Mouse (Mus musculus) intestine, embryonic 16.5 days (tissue): ENCODE results near the gene Pak6. TPM values are rescaled to one million over a fixed set of nuclear protein-coding genes. Genes with fewer than 3 reads are reported as not detected.
"Not testable (repeated sequence)": the region's sequence is repeated elsewhere in the genome, so short reads cannot be mapped to it uniquely, and the experiment has no call there.

Source experiments
- ATAC-seq: fragments of 200-750 bp; cut with Nextera tagmentation; 2 replicates; pipeline ENCODE4 v1.8.0; 2017; ENCODE audit warnings: moderate TSS enrichment, moderate library complexity
- H3K27ac ChIP-seq: fragments of 300-500 bp; sonication (generic); 2 replicates; pipeline ENCODE4 v1.5.1; 2014; ENCODE audit warnings: mild to moderate bottlenecking, low read length
- H3K27me3 ChIP-seq: fragments of 300-500 bp; sonication (generic); replicated peaks from 2 replicates; pipeline ENCODE4 v1.6.1; 2014; ENCODE audit warnings: low read length, control low read depth, mixed read lengths; ENCODE audit not compliant: control insufficient read depth, insufficient read depth
- H3K36me3 ChIP-seq: fragments of 300-500 bp; sonication (generic); 2 replicates; pipeline ENCODE4 v1.6.1; 2014; ENCODE audit warnings: low read length, control low read depth; ENCODE audit not compliant: control insufficient read depth, insufficient read depth
- H3K4me1 ChIP-seq: fragments of 300-500 bp; sonication (generic); 2 replicates; pipeline ENCODE4 v1.6.1; 2014; ENCODE audit warnings: low read length, control low read depth, mixed read lengths; ENCODE audit not compliant: control insufficient read depth, insufficient read depth
- H3K4me2 ChIP-seq: fragments of 300-500 bp; sonication (generic); 2 replicates; pipeline ENCODE4 v1.6.1; 2014; ENCODE audit warnings: low read depth, low read length, control low read depth
- H3K4me3 ChIP-seq: fragments of 300-500 bp; sonication (generic); 2 replicates; pipeline ENCODE4 v1.5.1; 2014; ENCODE audit warnings: mild to moderate bottlenecking, low read length
- H3K9ac ChIP-seq: fragments of 300-500 bp; sonication (generic); 2 replicates; pipeline ENCODE4 v1.6.1; 2014; ENCODE audit warnings: low read depth, low read length
- H3K9me3 ChIP-seq: fragments of 300-500 bp; sonication (generic); 2 replicates; pipeline ENCODE4 v1.6.1; 2016; ENCODE audit warnings: low read length, control low read depth; ENCODE audit not compliant: control insufficient read depth
- WGBS: fragments of 180-500 bp; shearing (Covaris S2); extraction: QIAGEN DNeasy Blood & Tissue Kit; methylation state at CpG from one replicate; pipeline ENCODE4 v1.1.7; 2014; 5-methylcytosine and 5-hydroxymethylcytosine counted together
- polyA plus RNA-seq: library from polyadenylated mRNA; unstranded; fragments of >200 nt; fragmentation: Nextera tagmentation; extraction: Ambion mirVana; gene quantifications from 2 replicates; pipeline ENCODE4 v1.2.1, GENCODE M21; 2015

Gene Pak6
- polyA plus RNA-seq, 1 experiment from 2014 or later: 2.0 TPM

DNA sequence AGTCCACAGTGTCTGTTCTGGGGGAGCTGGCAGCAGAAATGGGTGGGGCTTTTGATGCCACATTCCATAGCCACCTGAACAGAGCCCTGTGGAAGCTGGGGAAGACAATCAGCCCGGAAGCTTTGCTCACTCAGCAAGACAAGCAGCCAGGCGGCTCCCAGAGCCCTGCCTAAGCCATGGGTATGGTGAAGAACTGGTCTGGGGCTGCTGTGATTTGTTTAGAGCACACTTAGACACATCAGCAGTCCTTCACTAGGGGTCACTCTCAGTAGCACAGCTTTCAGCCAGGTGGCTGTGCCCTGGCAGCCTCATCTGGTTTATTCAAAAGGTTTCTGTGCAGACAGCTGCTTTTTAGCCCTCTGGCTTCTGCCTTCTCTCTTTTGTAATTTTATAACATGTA lies 22.0 kb upstream of the Pak6 start:
- 52% methylated on average over 2 of the region's 2 CpGs for WGBS
- Histone ChIP-seq H3K4me2 (no peak overlapping the region), H3K27me3 (no peaks in the 10 kb centered on the region), H3K36me3 (0 out of 2 replicates have a peak, but pooled peaks cover 8% of the 10 kb centered on the region), H3K9me3 (no peaks in the 10 kb centered on the region), H3K4me3 (no peak overlapping the region), H3K4me1 (no peaks in the 10 kb centered on the region), H3K9ac (no peak overlapping the region), H3K27ac (no peak overlapping the region)
- ATAC-seq: no peak

GRCm38 (mm10) chr2:118642431-118642830 lies 20.7 kb upstream of the Pak6 start:
- no peak overlapping the region for H3K9ac ChIP-seq
- H3K4me3 ChIP-seq: no peak overlapping the region
- H3K4me2 ChIP-seq: no peak overlapping the region
- no peak overlapping the region for H3K27ac ChIP-seq
- no peak for ATAC-seq
- 0 out of 2 replicates have a peak, but pooled peaks cover 8% of the 10 kb centered on the region for H3K36me3 ChIP-seq
- no peaks in the 10 kb centered on the region for H3K9me3 ChIP-seq
- 72% methylated on average over 3 of the region's 3 CpGs for WGBS
- no peaks in the 10 kb centered on the region for H3K4me1 ChIP-seq
- H3K27me3 ChIP-seq: no peaks in the 10 kb centered on the region

GRCm38 (mm10) chr2:118642942-118643341 lies 20.2 kb upstream of the Pak6 start:
- Histone ChIP-seq H3K36me3 (0 out of 2 replicates have a peak, but pooled peaks cover 8% of the 10 kb centered on the region), H3K4me1 (no peaks in the 10 kb centered on the region), H3K9ac (no peak overlapping the region), H3K27ac (no peak overlapping the region), H3K4me2 (no peak overlapping the region), H3K4me3 (no peak overlapping the region), H3K27me3 (no peaks in the 10 kb centered on the region), H3K9me3 (no peaks in the 10 kb centered on the region)
- no peak for ATAC-seq
- WGBS: 62% methylated on average over 3 of the region's 3 CpGs

DNA sequence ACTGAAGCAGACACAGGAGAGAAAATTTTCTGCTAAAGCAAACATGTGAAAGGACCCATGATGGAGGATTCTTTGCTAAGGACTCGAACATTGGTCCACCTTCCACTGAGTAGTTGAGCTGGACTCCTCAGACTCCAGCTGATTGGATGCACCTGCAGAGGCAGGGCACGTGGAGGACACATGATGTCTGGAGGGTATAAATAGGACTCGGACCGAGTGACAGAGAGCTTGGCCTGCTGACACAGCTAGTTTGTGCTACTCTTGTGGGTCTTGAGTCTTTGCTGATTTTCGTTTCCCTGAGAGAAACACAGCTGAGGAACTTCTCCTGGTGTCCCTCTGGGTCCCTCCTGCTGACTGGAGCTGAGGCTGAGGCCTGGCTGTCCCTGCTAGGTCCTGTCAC lies 16.4 kb upstream of the Pak6 start:
- WGBS: 88% methylated on average over 5 of the region's 5 CpGs
- H3K27ac ChIP-seq: no peak overlapping the region
- no peaks in the 10 kb centered on the region for H3K4me1 ChIP-seq
- H3K9ac ChIP-seq: no peak overlapping the region
- no peaks in the 10 kb centered on the region for H3K9me3 ChIP-seq
- no peak overlapping the region for H3K4me3 ChIP-seq
- no peaks in the 10 kb centered on the region for H3K27me3 ChIP-seq
- 0 out of 2 replicates have a peak, but pooled peaks cover 1% of the 10 kb centered on the region for H3K36me3 ChIP-seq
- H3K4me2 ChIP-seq: no peak overlapping the region
- no peak for ATAC-seq

- H3K27me3 ChIP-seq, ATAC-seq, H3K4me1 ChIP-seq, H3K36me3 ChIP-seq, H3K9ac ChIP-seq, H3K9me3 ChIP-seq, H3K27ac ChIP-seq, H3K4me3 ChIP-seq, H3K4me2 ChIP-seq: not testable (repeated sequence)
- WGBS: 47% methylated on average over 1 of the region's 2 CpGs
These were observed 12.4 kb upstream of the Pak6 start for GRCm38 (mm10) chr2:118650697-118651096.

GRCm38 (mm10) chr2:118656688-118657281 lies 6.3 kb upstream of the Pak6 start:
- H3K9me3 ChIP-seq: no peaks in the 10 kb centered on the region

GRCm38 (mm10) chr2:118658457-118658856 lies 4.6 kb upstream of the Pak6 start:
- Histone ChIP-seq H3K4me3 (no peak overlapping the region), H3K4me1 (peaks cover 51% of the 10 kb centered on the region), H3K4me2 (no peak overlapping the region), H3K9ac (no peak overlapping the region), H3K9me3 (no peaks in the 10 kb centered on the region), H3K27ac (no peak overlapping the region; the same call in 1 of the 2 replicates), H3K27me3 (no peaks in the 10 kb centered on the region), H3K36me3 (no peaks in the 10 kb centered on the region)
- WGBS: 21% methylated on average over 4 of the region's 4 CpGs
- peak; percentile 83 for ATAC-seq

More at GRCm38 (mm10) chr2:118656688-118657281, 6.3 kb upstream of the Pak6 start:
- H3K4me1 ChIP-seq: peaks cover 41% of the 10 kb centered on the region
- no peaks in the 10 kb centered on the region for H3K27me3 ChIP-seq
- H3K9ac ChIP-seq: peak overlapping the region; percentile 24; the same call in 1 of the 2 replicates
- peak; percentile 83 for ATAC-seq
- H3K36me3 ChIP-seq: no peaks in the 10 kb centered on the region
- 23% methylated on average over 3 of the region's 3 CpGs for WGBS
- no peak overlapping the region for H3K4me3 ChIP-seq
- peak overlapping the region; percentile 92 for H3K27ac ChIP-seq
- 0 out of 2 replicates have a peak overlapping the region, but pooled peaks have one; percentile 6 for H3K4me2 ChIP-seq

GRCm38 (mm10) chr2:118659077-118659476 lies 4.0 kb upstream of the Pak6 start:
- H3K4me1 ChIP-seq: peaks cover 56% of the 10 kb centered on the region
- H3K4me2 ChIP-seq: no peak overlapping the region
- H3K27me3 ChIP-seq: no peaks in the 10 kb centered on the region
- no peaks in the 10 kb centered on the region for H3K9me3 ChIP-seq
- WGBS: 57% methylated on average over 1 of the region's 1 CpGs
- ATAC-seq: peak; percentile 19
- H3K4me3 ChIP-seq: no peak overlapping the region
- no peak overlapping the region for H3K9ac ChIP-seq
- H3K36me3 ChIP-seq: no peaks in the 10 kb centered on the region
- H3K27ac ChIP-seq: peak overlapping the region; percentile 65

GRCm38 (mm10) chr2:118659493-118659892 lies 3.6 kb upstream of the Pak6 start:
- Histone ChIP-seq H3K4me1 (peaks cover 57% of the 10 kb centered on the region), H3K4me3 (0 out of 2 replicates have a peak overlapping the region, but pooled peaks have one; percentile 50), H3K27ac (peak overlapping the region; percentile 65), H3K4me2 (peak overlapping the region; percentile 70), H3K9me3 (no peaks in the 10 kb centered on the region), H3K36me3 (no peaks in the 10 kb centered on the region), H3K27me3 (no peaks in the 10 kb centered on the region), H3K9ac (0 out of 2 replicates have a peak overlapping the region, but pooled peaks have one; percentile 14)
- ATAC-seq: no peak
- 73% methylated on average over 12 of the region's 12 CpGs for WGBS
